Mouse (Mus musculus) limb, embryonic 15.5 days (tissue): ENCODE results near the gene C1qtnf6. TPM values are rescaled to one million over a fixed set of nuclear protein-coding genes. Genes with fewer than 3 reads are reported as not detected.

Source experiments
- polyA plus RNA-seq: library from polyadenylated mRNA; unstranded; fragments of >200 nt; fragmentation: Nextera tagmentation; extraction: Ambion mirVana; gene quantifications from 2 replicates; pipeline ENCODE4 v1.2.1, GENCODE M21; 2015

C1qtnf6 gene
- polyA plus RNA-seq, 1 experiment from 2014 or later, result 52.3 TPM

Other genes starting within 250 kb of the C1qtnf6 start
- gene Csf2rb2, start 225.7 kb downstream of the C1qtnf6 start, polyA plus RNA-seq, result 0.70 and 1.1 TPM in 2 replicates
- 5.6 and 6.0 TPM in 2 replicates for gene Csf2rb, start 205.7 kb downstream of the C1qtnf6 start, polyA plus RNA-seq
- gene Tex33, start 135.5 kb downstream of the C1qtnf6 start, polyA plus RNA-seq, result not detected in 2 replicates
- 15.4 and 17.1 TPM in 2 replicates for gene Tst, start 125.5 kb downstream of the C1qtnf6 start, polyA plus RNA-seq
- 2.1 and 2.4 TPM in 2 replicates for gene Mpst, start 125.0 kb downstream of the C1qtnf6 start, polyA plus RNA-seq
- 45.3 and 45.7 TPM in 2 replicates for gene Kctd17, start 102.9 kb downstream of the C1qtnf6 start, polyA plus RNA-seq
- gene Tmprss6, start 62.8 kb downstream of the C1qtnf6 start, polyA plus RNA-seq, result 0.24 and 0.83 TPM in 2 replicates
- gene Il2rb, start 36.1 kb downstream of the C1qtnf6 start, polyA plus RNA-seq, result 0.36 and 0.42 TPM in 2 replicates
- 0.04 TPM in 1 of 2 replicates, not detected in the other for gene Sstr3, start 13.3 kb upstream of the C1qtnf6 start, polyA plus RNA-seq
- gene Rac2, start 41.4 kb upstream of the C1qtnf6 start, polyA plus RNA-seq, result 37.0 and 41.1 TPM in 2 replicates
- 12.3 and 14.1 TPM in 2 replicates for gene Cyth4, start 65.6 kb upstream of the C1qtnf6 start, polyA plus RNA-seq
- 0.05 and 0.22 TPM in 2 replicates for gene Elfn2, start 187.4 kb upstream of the C1qtnf6 start, polyA plus RNA-seq
- gene Mfng, start 242.1 kb upstream of the C1qtnf6 start, polyA plus RNA-seq, result 15.1 and 16.3 TPM in 2 replicates